Mouse (Mus musculus) ovary, postnatal 14 days (tissue): ENCODE results near the gene Cadps2.

Source experiments
- DNase-seq: peaks from one replicate; pipeline ENCODE4 v3.0.0; 2022; ENCODE audit warnings: low spot score

Gene Cadps2

DNA sequence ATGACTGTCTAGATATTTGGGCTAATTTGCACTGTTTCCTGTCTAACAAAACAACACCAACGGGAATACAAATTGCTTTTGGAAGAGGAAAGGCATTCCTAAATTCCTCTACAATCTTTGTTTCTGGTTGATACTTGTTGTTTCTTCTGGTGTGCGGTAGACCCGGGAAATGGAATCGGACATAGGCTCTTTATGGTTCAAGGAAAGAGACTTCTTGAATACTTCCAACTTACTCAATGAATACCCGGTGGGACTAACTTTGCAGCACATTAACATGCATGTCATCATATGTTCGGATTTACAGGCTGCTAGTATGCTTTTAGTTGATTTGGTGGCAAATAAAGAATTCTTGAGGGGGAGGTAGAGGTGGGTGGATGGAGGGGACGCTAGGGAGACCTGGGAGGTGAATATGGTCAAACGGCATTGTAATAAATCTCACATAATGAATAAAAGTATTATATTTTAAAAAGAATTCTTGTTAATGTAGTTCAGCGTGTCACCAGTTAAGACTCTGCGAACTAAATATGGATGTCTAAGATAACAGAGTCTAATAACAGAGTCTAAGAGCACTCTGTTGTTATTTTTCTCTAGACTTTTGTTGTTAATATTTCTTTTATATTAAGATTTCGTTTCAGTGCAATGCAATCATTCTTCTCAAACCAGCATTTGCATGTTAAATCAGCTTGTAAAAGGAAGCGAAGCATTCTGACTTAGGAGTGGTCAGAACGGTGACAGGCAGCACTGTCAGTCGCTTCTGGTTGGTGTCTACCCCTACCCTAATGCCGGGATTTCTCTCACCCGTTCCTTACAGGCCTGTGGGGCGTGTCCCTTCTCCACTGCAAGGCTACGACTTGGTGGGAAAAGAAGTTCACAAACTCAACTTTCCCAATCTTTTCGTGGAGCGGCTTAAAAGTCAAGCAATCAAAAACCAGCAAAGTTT lies 586.8 kb downstream of the Cadps2 start:
- no peak for DNase-seq

GRCm38 (mm10) chr6:23251431-23251830 lies 587.8 kb downstream of the Cadps2 start:
- DNase-seq, result no peak

GRCm38 (mm10) chr6:23250288-23250955 lies 588.8 kb downstream of the Cadps2 start:
- no peak for DNase-seq

GRCm38 (mm10) chr6:23249616-23250287 lies 589.5 kb downstream of the Cadps2 start:
- no peak for DNase-seq

DNA sequence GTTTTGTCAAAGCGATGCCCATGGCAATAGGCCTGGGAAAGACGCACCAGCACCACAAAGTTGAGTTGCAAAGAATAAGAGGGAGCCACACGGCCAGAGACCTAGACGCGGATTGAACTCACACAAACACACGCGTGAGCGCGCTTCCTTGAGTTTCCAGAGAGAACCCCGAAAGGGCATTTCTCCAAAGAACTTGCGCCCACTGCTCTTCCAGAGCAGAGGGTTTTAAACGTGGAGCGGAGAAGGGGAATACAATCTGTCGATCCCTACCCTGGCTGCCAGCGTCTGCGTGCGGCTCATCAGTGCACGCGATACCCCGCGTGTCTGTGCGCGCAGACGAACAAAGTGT lies 590.2 kb downstream of the Cadps2 start:
- no peak for DNase-seq

DNA sequence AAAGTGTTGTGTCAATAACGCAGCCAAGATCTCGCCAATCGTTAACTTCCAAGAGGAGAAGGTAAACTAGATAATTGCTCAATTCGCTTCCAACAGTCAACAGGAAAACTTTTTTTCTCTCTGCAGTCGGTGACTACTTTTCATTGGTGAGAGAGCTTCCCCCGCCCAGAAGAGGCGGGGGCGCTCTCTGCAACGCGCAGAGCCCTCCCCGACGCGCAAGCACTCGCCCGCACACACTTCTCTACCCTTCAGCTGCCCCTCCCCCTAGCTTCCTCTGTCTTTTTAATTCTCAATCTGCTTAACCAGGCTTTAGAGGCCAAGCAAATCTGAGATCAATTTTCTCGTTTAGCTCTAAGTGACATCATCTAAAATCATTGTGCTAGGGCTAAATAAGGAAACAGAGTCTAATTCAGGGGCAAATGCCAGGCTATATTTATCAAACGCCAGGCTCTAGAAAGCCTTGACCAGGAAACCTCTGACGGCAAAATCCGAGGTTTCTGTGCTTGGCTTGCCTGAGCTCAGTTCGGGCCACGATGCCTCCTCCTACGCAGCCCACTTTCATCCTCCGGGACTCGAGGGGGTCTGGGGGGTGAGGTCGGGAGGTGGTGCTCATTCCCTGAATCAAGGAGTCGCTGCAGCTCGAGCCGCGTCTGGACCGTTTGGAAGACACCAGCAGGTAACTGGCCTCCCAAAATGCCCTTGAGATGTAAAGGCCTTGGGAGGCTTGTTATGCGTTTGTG lies 590.7 kb downstream of the Cadps2 start, which contains the start of gene Fezf1:
TSS of gene Fezf1 (minus strand) at position 50 of the 740 bp plus-strand sequence.
- DNase-seq, result no peak

DNA sequence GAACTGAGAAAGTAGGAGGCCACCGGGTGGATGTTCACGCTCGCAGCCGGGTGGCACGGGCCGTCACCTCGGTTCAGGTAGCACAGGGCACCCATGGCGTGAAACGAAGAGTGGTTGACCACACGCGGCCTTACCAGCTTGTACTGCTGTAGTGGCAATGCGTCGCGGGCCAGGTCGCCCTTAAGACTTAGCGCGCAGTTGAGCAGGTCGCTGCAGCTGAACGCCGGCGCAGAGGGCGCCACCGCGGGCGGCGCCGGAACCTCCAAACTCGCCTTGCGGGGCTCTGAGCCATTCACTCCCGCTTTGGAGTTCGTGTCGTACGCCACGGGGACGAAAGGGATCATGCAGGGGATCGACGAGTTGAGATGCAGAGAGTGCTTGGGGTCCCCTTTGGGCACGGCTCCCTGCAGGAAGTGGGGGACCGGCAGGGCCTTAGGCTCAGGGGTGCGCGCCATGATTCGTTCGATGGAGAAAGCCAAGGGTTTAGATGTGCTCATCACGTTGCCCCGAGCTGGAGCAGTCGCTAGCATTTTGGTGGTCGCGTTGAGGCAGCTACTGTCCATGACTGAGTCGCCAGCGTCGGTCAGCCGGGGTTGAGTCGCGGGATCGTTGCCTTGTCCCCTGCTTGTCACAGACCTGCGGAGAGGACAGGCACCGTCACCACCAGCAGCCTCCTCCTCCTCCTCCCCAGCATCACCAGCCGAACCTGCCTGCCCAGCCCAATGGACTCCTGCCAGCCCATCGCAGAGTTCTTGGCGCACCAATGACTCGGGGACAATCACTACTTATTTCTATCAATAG lies 591.5 kb downstream of the Cadps2 start:
- DNase-seq, result no peak

GRCm38 (mm10) chr6:23246790-23247511 lies 592.3 kb downstream of the Cadps2 start:
- DNase-seq, result no peak

- DNase-seq, result no peak
Measured at GRCm38 (mm10) chr6:23246061-23246789, 593.0 kb downstream of the Cadps2 start.

- no peak for DNase-seq
Measured at GRCm38 (mm10) chr6:23245545-23246011, 593.6 kb downstream of the Cadps2 start.

GRCm38 (mm10) chr6:23245121-23245520 lies 594.1 kb downstream of the Cadps2 start:
- no peak for DNase-seq

GRCm38 (mm10) chr6:23243821-23244760 lies 595.1 kb downstream of the Cadps2 start:
- no peak for DNase-seq
